Mouse (Mus musculus): ENCODE results near the gene Eef1e1. TPM values are rescaled to one million over a fixed set of nuclear protein-coding genes. Genes with fewer than 3 reads are reported as not detected.
"Not testable (repeated sequence)": the region's sequence is repeated elsewhere in the genome, so short reads cannot be mapped to it uniquely, and the experiment has no call there.

Gene Eef1e1
- polyA plus RNA-seq, 1 experiment from 2014 or later = 48.2 TPM

DNA sequence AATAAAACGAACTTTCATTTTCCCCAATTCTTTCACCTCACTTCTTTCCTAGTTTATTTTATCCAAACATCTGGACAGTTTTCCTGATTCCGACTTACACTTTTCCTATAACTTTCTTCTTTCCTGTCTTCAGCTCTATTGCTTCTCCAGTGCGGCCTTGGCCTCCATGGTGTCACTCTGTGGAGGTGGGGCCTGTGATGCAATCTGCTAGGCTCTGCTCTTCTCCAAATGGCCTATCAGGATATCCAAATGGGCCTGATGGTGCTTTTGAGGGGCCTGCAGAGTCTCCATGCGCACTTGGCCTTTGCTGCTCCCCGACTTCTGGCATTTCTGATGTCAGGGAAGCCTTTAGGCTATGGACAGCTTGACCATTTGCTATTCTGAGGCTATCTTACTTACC is 35.6 kb downstream of the Eef1e1 start:
- Histone ChIP-seq H3K4me1 (no peaks in the 10 kb centered on the region), H3K9me3 (no peaks in the 10 kb centered on the region), H3K27me3 (no peaks in the 10 kb centered on the region), H3K4me2 (no peak overlapping the region), H3K4me3 (no peak overlapping the region), H3K9ac (no peak overlapping the region), H3K27ac (no peak overlapping the region), H3K36me3 (peaks cover 4% of the 10 kb centered on the region)
- 95% methylated on average over 5 of the region's 5 CpGs for WGBS
- ATAC-seq (ENCODE audit: insufficient number of reproducible peaks, insufficient read depth, low FRiP score, low TSS enrichment, low read depth) = no peak

GRCm38 (mm10) chr13:38618001-38618630 is 40.7 kb downstream of the Eef1e1 start:
- not testable (repeated sequence) for H3K9ac ChIP-seq; H3K27me3 ChIP-seq; H3K9me3 ChIP-seq; H3K4me2 ChIP-seq; ATAC-seq (ENCODE audit: insufficient number of reproducible peaks, insufficient read depth, low FRiP score, low TSS enrichment, low read depth); H3K4me3 ChIP-seq; H3K27ac ChIP-seq; H3K4me1 ChIP-seq
- whole genome bisulfite sequencing = 70% methylated on average over 4 of the region's 4 CpGs
- H3K36me3 ChIP-seq = peaks cover 19% of the 10 kb centered on the region

DNA sequence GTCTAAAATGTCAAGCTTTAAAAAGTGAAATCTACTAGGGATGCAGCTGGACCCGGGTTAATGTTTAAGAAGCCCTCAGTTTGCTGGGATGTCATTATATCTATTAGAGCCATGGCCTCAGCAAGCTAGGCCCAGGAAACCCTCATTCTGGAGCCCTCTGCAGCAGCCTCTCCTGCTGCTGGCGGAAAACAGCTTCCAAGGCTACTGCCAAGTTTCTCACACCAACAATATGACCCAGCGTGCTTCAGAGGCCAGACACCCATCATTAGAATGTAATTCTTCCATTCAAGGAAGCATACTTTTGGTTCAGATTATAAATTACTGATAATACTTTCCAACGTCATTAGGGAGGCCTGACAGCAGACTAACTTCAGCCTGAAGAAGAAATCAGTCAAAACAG is 42.0 kb downstream of the Eef1e1 start:
- Histone ChIP-seq H3K4me1 (no peaks in the 10 kb centered on the region), H3K36me3 (peaks cover 31% of the 10 kb centered on the region), H3K27me3 (no peaks in the 10 kb centered on the region), H3K27ac (no peak overlapping the region), H3K4me3 (no peak overlapping the region), H3K4me2 (no peak overlapping the region), H3K9ac (no peak overlapping the region), H3K9me3 (no peaks in the 10 kb centered on the region)
- no peak for ATAC-seq (ENCODE audit: insufficient number of reproducible peaks, insufficient read depth, low FRiP score, low TSS enrichment, low read depth)
- 90% methylated on average over 4 of the region's 4 CpGs for WGBS

- 89% methylated on average over 5 of the region's 5 CpGs for WGBS
These were observed 43.2 kb downstream of the Eef1e1 start for GRCm38 (mm10) chr13:38615656-38616055.

GRCm38 (mm10) chr13:38614298-38614697 is 44.6 kb downstream of the Eef1e1 start:
- no peak for ATAC-seq (ENCODE audit: insufficient number of reproducible peaks, insufficient read depth, low FRiP score, low TSS enrichment, low read depth)
- no peak overlapping the region for H3K4me3 ChIP-seq
- no peak overlapping the region for H3K27ac ChIP-seq
- peaks cover 37% of the 10 kb centered on the region for H3K36me3 ChIP-seq
- H3K27me3 ChIP-seq = no peaks in the 10 kb centered on the region
- H3K4me1 ChIP-seq = no peaks in the 10 kb centered on the region
- H3K9me3 ChIP-seq = no peaks in the 10 kb centered on the region
- H3K4me2 ChIP-seq = no peak overlapping the region
- no peak overlapping the region for H3K9ac ChIP-seq
- 45% methylated on average over 5 of the region's 5 CpGs for WGBS

More at GRCm38 (mm10) chr13:38615656-38616055, 43.2 kb downstream of the Eef1e1 start:
- H3K36me3 ChIP-seq = peaks cover 35% of the 10 kb centered on the region
- ATAC-seq (ENCODE audit: insufficient number of reproducible peaks, insufficient read depth, low FRiP score, low TSS enrichment, low read depth) = no peak
- no peaks in the 10 kb centered on the region for H3K4me1 ChIP-seq
- no peak overlapping the region for H3K4me2 ChIP-seq
- no peaks in the 10 kb centered on the region for H3K9me3 ChIP-seq
- no peaks in the 10 kb centered on the region for H3K27me3 ChIP-seq
- no peak overlapping the region for H3K4me3 ChIP-seq
- H3K9ac ChIP-seq = no peak overlapping the region
- H3K27ac ChIP-seq = no peak overlapping the region

DNA sequence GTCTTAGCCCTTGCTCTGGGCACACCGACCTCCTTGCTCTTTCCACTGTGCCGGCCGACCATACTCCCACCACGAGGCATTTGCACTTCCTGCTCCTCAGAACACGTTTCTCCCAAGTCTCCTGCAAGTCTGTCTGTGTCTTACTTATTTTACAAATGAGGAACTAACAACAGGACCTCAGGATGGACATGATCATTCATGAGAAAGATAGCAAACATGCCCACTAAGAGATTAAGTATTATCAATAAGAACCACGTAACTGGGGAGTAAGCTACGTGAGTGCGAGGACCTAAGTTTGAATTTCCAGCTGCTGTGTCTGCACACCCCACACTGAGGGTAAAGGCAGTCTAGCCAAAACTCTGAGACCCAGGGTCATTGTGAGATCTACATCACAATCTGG is 45.3 kb downstream of the Eef1e1 start:
- no peaks in the 10 kb centered on the region for H3K9me3 ChIP-seq
- WGBS = 87% methylated on average over 8 of the region's 8 CpGs
- H3K27me3 ChIP-seq = no peaks in the 10 kb centered on the region
- H3K4me1 ChIP-seq = no peaks in the 10 kb centered on the region
- no peak for ATAC-seq (ENCODE audit: insufficient number of reproducible peaks, insufficient read depth, low FRiP score, low TSS enrichment, low read depth)
- peaks cover 37% of the 10 kb centered on the region for H3K36me3 ChIP-seq
- H3K4me3 ChIP-seq = no peak overlapping the region
- no peak overlapping the region for H3K4me2 ChIP-seq
- H3K27ac ChIP-seq = no peak overlapping the region
- H3K9ac ChIP-seq = no peak overlapping the region

DNA sequence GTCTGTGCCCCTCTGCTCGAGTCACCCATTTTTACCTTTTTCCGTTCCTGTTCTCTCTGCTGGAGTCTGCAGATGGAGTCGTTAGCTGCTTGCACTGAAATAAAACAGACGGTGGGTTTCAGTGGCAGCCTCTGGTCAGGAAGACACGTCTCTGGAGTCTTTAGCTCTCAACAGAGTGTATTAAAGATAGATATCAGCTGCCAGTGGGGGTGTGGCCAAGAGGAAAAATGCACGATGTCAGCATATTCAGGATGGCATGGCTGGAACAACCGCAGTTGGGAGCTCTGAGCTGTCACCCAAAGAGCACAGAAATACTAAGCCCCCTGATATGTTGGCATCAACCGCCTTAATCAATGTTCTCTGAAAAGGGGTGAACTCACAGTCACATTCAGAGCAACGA is 46.2 kb downstream of the Eef1e1 start:
- H3K9ac ChIP-seq = no peak overlapping the region
- 84% methylated on average over 9 of the region's 9 CpGs for WGBS

DNA sequence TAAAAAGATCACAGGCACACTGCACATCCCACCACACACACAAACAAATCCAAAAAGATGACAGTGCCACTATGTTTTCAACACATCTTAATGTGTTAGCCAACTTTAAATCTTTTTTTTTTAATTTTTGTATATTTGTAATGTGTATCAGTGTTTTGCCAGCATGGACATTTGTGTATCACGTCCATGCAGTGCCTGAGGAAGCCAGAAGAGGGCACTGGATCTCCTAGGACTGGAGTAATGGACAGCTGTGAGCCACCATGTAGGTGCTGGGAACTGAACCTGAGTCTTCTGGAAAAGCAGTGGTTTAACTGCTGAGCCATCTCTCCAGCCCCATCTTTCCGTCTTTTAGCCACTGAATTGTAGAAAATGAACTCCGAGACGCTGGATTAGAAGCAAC is 46.7 kb downstream of the Eef1e1 start:
- Histone ChIP-seq H3K9ac (no peak overlapping the region), H3K4me1 (no peaks in the 10 kb centered on the region), H3K9me3 (no peaks in the 10 kb centered on the region), H3K4me3 (no peak overlapping the region), H3K4me2 (no peak overlapping the region), H3K36me3 (peaks cover 34% of the 10 kb centered on the region), H3K27ac (no peak overlapping the region), H3K27me3 (no peaks in the 10 kb centered on the region)
- WGBS = 98% methylated on average over 4 of the region's 4 CpGs
- no peak for ATAC-seq (ENCODE audit: insufficient number of reproducible peaks, insufficient read depth, low FRiP score, low TSS enrichment, low read depth)

More for the DNA sequence above, 46.2 kb downstream of the Eef1e1 start:
- Histone ChIP-seq H3K4me2 (no peak overlapping the region), H3K9me3 (no peaks in the 10 kb centered on the region), H3K4me3 (no peak overlapping the region), H3K27ac (no peak overlapping the region), H3K4me1 (no peaks in the 10 kb centered on the region), H3K27me3 (no peaks in the 10 kb centered on the region), H3K36me3 (peaks cover 34% of the 10 kb centered on the region)
- ATAC-seq (ENCODE audit: insufficient number of reproducible peaks, insufficient read depth, low FRiP score, low TSS enrichment, low read depth) = no peak

GRCm38 (mm10) chr13:38610336-38610735 is 48.5 kb downstream of the Eef1e1 start:
- Histone ChIP-seq H3K9ac (no peak overlapping the region), H3K27ac (no peak overlapping the region), H3K9me3 (no peaks in the 10 kb centered on the region), H3K4me1 (0 out of 2 replicates have a peak, but pooled peaks cover 3% of the 10 kb centered on the region), H3K36me3 (peaks cover 27% of the 10 kb centered on the region), H3K27me3 (no peaks in the 10 kb centered on the region), H3K4me3 (no peak overlapping the region), H3K4me2 (no peak overlapping the region)
- WGBS = 77% methylated on average over 6 of the region's 6 CpGs
- ATAC-seq (ENCODE audit: insufficient number of reproducible peaks, insufficient read depth, low FRiP score, low TSS enrichment, low read depth) = no peak

DNA sequence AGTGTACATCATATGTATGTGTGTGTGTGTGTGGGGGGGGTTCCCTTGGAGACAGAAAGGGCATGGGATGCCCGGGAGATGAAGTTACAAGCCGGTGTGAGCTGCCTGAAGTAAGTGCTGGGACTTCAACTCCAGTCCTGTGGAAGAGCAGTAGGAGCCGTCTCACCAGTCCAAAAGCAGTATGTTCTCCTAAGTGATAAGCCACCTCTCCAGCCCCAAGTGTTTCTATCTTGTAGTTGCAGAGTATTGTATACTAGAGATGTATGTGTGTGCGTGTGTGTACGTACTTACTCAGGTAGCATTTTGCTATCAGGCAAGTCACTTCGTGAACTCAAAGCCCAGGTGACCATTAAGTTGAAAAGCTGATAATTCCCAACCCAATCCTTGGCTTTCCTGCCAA is 51.7 kb downstream of the Eef1e1 start:
- ATAC-seq (ENCODE audit: insufficient number of reproducible peaks, insufficient read depth, low FRiP score, low TSS enrichment, low read depth) = no peak
- Histone ChIP-seq H3K4me1 (0 out of 2 replicates have a peak, but pooled peaks cover 3% of the 10 kb centered on the region), H3K27me3 (no peaks in the 10 kb centered on the region), H3K9me3 (no peaks in the 10 kb centered on the region), H3K27ac (no peak overlapping the region), H3K4me3 (no peak overlapping the region), H3K36me3 (peaks cover 25% of the 10 kb centered on the region), H3K9ac (no peak overlapping the region), H3K4me2 (no peak overlapping the region)
- WGBS = 90% methylated on average over 6 of the region's 6 CpGs

GRCm38 (mm10) chr13:38605353-38605752 is 53.5 kb downstream of the Eef1e1 start:
- Histone ChIP-seq H3K4me2 (no peak overlapping the region), H3K27me3 (no peaks in the 10 kb centered on the region), H3K9me3 (no peaks in the 10 kb centered on the region), H3K4me3 (no peak overlapping the region), H3K9ac (no peak overlapping the region), H3K4me1 (0 out of 2 replicates have a peak, but pooled peaks cover 3% of the 10 kb centered on the region), H3K36me3 (peaks cover 12% of the 10 kb centered on the region), H3K27ac (no peak overlapping the region)
- ATAC-seq (ENCODE audit: insufficient number of reproducible peaks, insufficient read depth, low FRiP score, low TSS enrichment, low read depth) = no peak
- 80% methylated on average over 6 of the region's 6 CpGs for WGBS

- H3K9ac ChIP-seq = no peak overlapping the region
- 0 out of 2 replicates have a peak, but pooled peaks cover 3% of the 10 kb centered on the region for H3K4me1 ChIP-seq
- H3K9me3 ChIP-seq = no peaks in the 10 kb centered on the region
- no peak overlapping the region for H3K4me3 ChIP-seq
- 90% methylated on average over 13 of the region's 13 CpGs for WGBS
- H3K36me3 ChIP-seq = peaks cover 12% of the 10 kb centered on the region
- H3K27me3 ChIP-seq = no peaks in the 10 kb centered on the region
- ATAC-seq (ENCODE audit: insufficient number of reproducible peaks, insufficient read depth, low FRiP score, low TSS enrichment, low read depth) = no peak
- no peak overlapping the region for H3K4me2 ChIP-seq
- H3K27ac ChIP-seq = no peak overlapping the region
These were observed 55.9 kb downstream of the Eef1e1 start for GRCm38 (mm10) chr13:38602966-38603365.
